Mouse (Mus musculus) cerebellum, adult 11-12 months (tissue): ENCODE data around the gene Sult3a1.
"Not testable (repeated sequence)": the region's sequence is repeated elsewhere in the genome, so short reads cannot be mapped to it uniquely, and the experiment has no call there.

Source experiments
- DNase-seq: peaks from one replicate; pipeline ENCODE4 v3.0.0; 2022

Gene Sult3a1

DNA sequence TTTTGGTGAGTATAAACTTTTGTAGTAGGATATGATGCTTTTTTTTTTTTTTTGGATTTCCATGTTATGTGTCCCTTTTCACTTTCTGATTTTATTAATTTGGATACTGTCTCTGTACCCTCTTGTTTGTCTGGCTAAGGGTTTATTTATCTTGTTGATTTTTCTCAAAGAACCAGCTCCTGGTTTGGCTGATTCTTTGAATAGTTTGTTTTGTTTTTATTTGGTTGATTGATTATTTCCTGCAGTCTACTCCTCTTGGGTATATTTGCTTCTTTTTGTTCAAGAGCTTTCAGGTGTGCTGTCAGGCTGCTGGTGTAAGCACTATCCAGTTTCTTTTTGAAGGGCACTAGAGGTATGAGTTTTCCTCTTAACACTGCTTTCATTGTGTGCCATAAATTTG is at the start of gene Sult3a1:
Gene Sult3a1 (plus strand): TSS at position 301 of the 400 bp plus-strand sequence.
- DNase-seq = no peak

GRCm38 (mm10) chr10:33811807-33812206 is 45.7 kb upstream of the Sult3a1 start:
- DNase-seq = no peak

DNA sequence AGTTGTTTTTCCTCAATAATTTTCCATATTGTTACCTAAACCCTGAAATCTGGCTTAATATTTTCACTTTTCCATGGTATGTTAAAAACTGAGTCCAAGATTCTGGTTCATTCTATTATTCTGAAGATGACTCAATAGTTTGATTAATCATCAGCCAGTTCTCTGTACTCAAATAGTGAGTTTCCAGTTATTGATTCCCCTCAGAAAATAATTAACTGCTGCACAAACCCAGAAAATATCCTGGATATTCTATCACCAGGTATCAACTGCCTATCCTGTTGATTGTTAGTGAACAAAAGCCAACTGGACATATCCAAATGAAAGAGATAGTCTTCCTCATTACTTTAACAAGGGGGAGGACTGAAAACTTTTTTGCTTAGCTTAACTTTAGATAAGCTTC is 43.3 kb upstream of the Sult3a1 start:
- no peak for DNase-seq

GRCm38 (mm10) chr10:33816923-33817322 is 40.6 kb upstream of the Sult3a1 start:
- DNase-seq = no peak

- DNase-seq = no peak
Observed at GRCm38 (mm10) chr10:33820892-33821291, 36.6 kb upstream of the Sult3a1 start.

DNA sequence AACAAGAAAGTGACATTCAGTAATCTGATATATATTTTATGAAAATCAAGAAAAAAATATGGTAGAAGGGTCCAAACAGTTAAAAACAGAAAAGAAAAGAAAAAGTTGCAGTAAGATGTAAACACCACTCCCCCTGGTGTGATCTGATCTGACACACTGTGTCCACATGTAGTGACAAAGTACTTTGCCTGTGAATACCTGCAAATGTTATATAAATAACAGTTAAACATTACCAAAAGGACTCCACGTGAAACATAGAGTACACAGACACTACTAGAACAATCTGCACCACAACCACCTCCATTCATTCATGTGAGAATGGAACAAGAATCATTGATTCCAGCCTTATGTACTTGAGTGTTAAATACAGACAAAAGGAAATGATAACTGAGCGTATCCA is 8.5 kb downstream of the Sult3a1 start:
- DNase-seq = no peak

DNA sequence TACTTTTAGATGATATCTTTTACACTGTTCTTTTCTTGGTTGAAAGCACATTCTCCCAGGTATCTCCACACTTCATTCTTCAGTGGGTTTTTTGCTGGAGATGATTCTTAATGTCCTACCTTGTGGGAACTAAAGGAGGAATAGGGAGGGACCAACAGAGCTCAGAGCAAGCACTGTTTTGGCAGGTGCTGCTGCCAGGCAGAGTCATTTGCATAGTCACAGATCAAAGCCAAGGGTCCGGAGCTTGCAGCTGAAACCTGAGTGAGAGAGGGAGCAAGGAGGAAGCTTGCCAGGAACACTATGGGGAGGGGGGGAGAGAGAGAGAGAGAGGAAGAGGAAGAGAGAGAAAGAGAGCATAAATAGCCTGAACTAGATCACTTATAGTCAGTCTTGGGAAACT is 12.9 kb downstream of the Sult3a1 start:
- DNase-seq = no peak

- DNase-seq = no peak
Observed at GRCm38 (mm10) chr10:33872672-33873398, 15.3 kb downstream of the Sult3a1 start.

DNA sequence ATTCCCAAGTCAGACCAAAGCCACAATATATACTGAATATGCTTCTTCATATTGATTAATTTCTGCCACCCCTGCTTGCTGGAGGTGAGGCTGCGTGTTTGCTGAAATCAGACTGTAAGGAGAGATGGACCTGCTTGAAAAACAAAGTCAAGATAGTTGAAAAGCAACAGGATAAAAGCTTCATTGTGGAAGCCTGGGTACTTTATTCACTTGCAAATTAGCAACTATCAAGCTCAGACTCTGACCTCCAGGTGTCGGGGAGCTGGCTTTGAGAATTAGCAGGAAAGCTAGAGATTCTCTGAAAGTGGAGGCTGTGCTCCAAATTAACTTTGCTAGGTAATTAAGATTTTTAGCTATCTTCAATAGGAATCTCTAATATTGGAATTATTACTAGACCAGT is 24.9 kb downstream of the Sult3a1 start:
- DNase-seq = not testable (repeated sequence)

- not testable (repeated sequence) for DNase-seq
Observed at GRCm38 (mm10) chr10:33901520-33901919, 44.0 kb downstream of the Sult3a1 start.

- no peak for DNase-seq
Observed at GRCm38 (mm10) chr10:33904530-33905481, 47.3 kb downstream of the Sult3a1 start, which contains the start of gene Rsph4a. Rsph4a (plus strand) TSS chr10:33905111.

DNA sequence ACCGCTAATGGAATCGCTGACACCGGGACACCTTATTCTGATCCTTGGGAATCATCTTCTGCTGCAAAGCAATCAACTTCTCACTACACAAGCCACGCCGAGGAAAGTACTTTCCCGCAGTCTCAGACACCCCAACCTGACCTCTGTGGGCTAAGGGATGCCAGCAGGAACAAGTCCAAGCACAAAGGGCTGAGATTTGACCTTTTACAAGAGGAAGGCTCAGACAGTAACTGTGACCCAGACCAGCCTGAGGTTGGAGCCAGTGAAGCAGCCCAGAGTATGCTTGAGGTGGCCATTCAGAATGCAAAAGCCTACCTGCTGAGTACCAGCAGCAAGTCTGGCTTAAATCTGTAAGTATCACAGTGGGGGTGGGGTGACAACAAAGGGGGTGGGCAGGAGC is 48.0 kb downstream of the Sult3a1 start:
- DNase-seq = no peak
